Mouse (Mus musculus) layer of hippocampus, adult 18-20 months (tissue): ENCODE measurements around the gene Lbh. TPM values are rescaled to one million over a fixed set of nuclear protein-coding genes. Genes with fewer than 3 reads are reported as not detected.

Experiments used
- DNase-seq, 2 experiments: peaks; one replicate each; pipeline ENCODE4 v3.0.0; 2022; ENCODE audit warnings: low spot score in 2 of 2
- total RNA-seq, 2 experiments: library from RNA; stranded (reverse); gene quantifications; 2 replicates each; pipeline ENCODE4 v1.2.3; 2021

Lbh gene
- total RNA-seq, 2 experiments from 2014 or later: 34.3 to 35.8 TPM

DNA sequence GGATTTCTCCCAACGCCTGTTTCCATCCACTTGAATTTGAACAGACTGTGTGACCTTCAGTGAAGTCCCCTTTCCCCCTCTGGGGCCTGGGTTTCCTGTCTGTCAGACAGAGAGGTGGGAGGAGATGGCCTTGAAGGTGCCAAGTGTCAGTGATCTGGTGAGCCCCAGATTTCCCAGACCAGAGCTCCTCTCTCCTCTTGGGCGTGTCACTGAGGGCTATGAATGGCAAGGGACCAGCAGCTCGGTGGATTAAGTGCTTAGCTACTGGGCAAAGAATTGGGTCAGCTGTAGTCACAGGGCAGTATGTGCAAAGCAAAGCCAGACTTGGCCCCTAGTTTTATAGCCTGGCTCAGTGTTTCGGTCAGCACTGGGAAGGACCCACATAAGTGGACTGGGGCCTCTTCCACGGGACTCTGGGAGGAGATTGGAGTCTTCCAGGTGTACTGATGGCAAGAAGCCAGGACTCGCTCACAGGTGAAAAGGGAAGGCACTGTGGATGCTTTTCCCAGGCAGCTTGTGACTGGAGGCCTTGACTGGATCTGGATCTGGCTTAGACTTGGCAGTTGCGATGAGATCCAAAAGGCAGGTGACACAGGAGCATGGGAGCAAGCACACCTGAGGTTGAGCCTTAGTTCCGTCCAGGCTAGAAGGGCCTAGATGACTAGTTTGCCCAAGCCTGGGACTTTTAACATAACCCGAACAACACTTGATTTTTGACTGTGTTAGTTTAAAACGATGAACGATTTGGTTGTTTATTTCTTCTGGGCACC, 20.1 kb downstream of the Lbh start:
- DNase-seq: no peak

DNA sequence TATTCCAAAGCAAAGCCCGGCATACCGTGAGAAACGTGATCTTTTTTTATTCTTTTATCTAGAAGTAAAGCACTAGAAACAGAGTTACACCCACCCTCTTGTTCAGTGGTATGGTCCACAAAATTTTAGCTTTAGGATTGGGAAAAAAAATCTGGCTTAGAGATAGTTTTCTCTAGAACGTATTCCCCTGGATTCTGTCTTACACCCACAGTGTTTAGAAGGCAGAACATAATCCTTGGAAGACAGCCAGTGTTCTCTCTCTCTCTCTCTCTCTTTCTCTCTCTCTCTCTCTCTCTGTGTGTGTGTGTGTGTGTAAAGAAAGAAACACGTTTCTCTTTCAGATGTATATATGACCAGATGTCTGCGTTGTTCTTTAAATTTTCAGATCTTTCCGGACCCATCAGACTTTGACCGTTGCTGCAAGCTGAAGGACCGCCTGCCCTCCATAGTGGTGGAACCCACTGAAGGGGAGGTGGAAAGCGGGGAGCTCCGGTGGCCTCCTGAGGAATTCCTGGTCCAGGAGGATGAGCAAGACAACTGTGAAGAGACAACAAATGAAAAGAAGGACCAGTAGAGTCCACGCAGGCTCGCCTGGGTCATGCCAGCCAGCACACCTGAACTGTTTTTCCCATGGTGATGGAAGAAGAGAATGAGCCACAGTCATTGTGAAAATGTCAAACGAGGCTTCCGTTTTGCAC, 20.9 kb downstream of the Lbh start:
- DNase-seq: no peak

DNA sequence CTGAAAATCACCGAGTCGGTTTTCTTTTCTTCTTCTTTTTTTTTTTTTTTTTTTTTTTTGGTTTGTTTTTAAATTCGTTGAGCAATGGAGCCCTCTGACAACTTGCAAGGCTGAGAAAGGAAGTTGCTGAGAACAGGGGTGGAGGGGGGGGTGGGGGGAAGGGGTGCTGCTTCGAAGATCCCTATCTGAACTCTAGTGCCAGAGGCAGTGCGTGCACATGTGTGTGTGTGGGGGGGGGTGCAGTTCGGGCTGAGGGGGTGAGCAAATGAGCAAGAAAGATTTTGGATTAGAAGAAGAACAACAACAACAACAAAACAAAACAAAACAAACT, 21.4 kb downstream of the Lbh start:
- DNase-seq: no peak

DNA sequence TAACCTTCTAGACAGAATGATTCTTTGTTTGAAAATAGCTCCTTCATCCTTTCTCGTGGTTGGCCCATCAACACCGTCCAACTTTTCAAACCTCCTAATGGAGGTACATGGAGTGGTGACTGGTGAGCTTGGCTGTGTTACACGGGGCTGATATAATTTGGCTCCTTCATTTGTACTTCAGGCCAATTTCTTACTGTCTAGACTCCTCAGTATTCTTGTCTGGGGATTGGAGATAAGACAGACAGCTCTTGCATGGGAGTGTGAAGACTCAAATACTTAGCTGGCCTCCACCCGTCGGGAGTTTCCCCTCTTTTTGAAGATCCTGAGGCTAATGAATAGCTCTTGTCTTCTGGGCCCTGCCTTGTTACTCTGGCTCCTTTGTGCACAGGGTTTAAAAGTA, 26.3 kb downstream of the Lbh start:
- DNase-seq: no peak

DNA sequence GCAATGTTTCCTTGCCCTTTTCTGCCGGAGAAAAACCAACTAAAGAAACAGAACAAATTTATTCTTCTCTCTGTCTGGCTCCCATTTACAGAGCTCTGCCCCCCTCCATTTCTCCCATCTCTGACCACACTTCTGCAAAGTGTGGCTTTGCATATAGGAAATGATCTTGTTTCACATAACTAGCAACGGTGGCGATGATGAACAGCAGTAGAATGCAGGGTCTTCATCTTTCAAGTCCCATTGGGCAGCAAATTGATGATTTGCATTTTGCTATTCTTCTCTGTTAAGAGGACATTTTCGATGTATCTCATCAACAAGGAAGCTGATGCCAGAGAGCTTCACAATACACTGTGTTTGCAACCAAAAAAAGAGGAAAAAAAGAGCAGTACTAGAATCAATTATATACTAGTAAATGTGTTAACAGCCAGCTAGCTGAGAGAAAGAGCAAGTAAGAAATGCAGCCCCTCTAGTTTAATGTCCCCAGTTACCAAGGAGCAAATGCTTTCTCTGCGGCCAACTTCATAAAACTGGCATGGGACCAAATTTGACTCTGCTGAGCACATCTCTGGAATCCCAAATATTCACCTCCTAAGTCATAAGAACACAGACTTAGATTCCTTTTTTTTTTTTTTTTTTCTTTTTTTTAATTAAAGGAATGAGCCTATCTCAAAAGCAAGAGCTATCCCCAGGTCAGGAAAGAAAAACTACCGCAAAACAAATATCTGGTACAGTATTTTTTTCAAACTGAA, 29.2 kb downstream of the Lbh start:
- no peak for DNase-seq

DNA sequence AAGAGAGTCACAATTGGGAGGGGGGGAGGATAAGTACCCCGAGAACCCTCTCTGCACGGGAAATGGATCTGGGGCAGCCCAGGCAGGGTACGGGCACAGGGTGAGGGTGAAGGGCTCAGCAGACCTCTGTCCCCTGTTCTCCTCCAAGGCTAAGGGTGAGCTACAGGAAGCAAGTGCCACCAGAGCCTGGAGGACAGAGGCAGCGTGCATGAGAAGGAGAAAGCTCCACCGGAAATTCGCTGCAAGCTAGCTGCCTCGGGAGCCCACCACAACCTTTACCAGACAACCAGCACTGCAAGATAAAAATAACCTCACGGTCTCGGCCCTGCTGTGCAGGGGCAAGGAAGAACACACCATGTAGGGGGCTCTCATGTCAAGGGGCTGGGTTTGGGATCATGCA, 30.0 kb downstream of the Lbh start:
- DNase-seq: no peak

DNA sequence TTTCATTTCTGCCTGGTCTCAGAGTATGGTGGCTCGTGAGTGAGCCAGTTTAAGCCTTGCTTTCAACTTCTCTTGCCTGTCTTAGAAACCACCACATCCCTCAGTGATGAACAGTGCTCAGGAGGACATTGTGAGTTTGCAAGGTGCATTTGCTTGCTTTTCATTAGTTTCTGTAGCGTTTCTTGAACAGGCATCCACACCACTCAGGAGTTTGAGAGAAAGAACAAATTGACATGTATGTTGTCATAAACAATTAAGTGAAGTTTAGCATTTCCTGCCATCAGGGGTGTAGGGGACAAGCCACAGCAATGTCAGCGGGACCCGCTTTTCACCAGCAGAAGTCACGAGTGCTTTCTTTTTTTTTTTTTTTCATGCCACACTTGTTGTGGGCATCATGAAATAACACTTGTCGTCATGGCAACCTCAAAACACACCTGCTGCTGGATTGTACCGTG, 31.2 kb downstream of the Lbh start:
- no peak for DNase-seq

DNA sequence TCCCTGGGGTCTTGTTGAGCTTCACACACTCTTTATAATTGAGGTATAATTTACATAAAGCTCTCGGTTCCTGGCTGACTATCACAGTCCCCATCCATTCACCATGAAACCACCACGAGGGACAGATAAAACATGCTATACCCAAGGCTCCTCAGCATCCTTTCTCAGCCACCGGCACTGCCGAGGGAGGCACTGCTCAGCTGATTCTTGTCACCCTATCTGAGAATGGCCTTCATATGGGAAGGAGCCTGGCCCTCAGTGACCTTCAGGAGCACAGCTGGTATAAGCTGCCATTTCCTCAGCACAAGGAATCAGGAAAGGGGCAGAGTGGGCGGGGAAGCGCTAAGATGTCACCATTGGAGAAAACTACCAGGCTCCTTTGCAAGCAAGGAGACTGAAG, 33.2 kb downstream of the Lbh start:
- DNase-seq: no peak

DNA sequence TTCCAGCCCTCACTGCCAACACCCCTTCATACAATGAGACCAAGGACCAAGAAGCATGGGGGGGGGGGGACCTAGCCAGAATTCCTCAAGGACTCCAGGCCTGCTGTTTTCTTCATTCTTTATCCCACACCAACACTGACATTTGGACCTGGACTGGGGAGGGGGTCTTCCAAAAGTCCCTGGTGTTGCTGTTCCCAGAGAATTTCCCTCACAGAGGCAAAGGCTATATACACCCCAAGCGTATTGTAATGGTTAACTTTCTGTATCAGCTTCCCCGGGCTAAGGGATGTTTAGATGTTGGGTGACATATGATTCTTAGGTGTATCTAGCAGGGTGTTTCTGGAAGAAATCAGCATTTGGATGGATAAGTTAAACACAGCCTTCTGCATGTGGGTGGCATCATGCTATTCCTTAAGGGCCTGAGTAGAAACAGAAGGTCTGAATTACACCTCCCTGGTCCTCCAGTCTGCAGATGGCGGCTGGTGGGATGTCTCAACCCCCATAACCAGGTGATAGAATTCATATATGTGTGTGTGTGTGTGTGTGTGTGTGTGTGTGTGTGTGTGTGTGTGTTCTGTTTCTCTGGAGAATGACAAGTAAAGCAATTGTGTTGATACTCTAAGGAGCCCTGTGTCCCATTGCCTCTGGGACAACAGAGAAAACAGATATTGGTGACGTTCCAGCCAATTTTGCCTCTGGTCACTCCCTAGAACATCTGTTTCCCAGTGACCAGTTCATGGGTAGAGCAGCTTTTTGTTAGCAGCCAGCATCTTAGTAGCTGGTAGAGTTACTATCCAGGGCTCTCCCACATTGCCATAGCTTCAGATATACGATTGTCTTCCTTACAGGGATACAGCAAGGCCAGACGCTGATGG, 35.9 kb downstream of the Lbh start:
- no peak for DNase-seq

DNA sequence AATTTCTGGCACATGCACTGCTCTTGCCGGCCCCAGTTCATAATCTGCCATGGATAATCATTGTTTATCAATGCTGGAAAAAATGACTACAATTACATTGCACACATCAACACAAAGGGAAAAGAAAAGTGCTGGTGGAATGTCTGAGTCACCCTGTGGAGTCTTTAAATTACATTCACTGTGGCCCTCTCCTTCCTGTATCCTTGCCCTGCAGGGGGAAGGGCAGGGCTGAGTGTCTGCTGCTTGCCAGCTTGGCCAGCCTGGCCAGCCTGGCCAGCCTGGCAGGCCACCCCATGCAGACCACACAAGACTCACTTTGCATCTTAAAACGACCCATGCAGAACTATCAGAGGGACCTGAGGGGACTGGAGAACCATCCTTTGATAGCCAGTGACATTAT, 37.4 kb downstream of the Lbh start:
- no peak for DNase-seq

DNA sequence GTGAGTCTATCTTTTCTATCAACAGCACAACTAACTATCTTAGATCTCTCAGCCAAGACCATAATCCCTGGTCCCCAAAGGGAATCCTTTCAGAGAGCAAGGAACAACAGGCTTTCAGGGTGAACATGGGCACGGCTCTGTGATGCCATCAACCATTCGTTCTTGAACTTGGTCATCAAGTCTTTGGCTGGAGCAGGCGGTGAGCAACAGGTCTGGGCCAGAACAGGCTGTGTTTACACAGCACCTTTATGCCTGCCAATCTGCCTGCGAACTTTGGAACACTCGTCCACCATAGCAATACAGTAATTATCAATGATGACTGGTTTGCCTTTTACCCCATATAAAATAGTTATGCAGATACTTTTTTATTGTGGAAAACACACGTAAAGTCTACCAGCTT, 38.9 kb downstream of the Lbh start:
- no peak for DNase-seq

DNA sequence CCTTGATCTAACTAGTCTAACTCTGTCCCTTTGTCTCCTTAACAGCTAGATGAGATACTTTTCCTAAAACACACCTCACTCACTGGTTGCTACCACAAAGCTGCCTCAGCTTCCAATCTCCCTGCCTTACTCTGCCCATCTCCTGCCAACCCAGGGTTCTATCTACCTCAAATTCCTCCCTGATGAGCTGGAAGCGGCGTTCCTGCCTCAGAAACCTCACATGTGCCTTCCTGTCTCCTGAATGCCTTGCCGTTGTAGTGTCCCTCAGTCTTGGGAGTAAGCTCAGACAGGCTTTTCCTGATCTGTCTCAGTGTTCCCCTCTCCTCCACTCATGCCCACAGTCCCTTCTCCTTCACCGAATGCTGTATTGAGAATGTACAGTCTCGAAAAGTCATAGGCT, 40.8 kb downstream of the Lbh start:
- DNase-seq: no peak

DNA sequence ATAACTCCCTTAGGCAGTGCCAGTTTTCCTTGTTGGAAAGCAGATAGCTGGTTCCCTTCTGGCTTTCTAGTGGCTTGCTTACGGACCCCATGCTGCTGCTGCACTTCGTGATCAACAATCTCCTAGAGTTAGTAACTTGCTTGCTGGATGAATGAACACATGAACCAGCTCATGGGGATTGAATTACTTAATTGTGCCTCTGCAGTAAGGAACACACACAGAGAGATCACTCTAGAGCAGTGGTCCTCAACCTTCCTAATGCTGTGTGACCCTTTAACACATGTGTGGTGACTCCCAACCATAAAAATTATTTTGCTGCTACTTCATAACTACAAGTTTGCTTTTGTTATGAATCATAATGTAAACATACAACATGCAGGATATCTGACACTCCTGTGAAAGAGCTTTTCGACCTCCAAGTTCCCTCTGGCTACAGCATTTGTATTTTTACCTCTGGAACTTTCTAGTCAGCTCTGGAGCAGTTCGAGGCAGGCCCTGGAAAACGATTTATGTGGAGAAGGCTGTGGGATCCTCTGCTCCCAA, 41.5 kb downstream of the Lbh start:
- DNase-seq: no peak

DNA sequence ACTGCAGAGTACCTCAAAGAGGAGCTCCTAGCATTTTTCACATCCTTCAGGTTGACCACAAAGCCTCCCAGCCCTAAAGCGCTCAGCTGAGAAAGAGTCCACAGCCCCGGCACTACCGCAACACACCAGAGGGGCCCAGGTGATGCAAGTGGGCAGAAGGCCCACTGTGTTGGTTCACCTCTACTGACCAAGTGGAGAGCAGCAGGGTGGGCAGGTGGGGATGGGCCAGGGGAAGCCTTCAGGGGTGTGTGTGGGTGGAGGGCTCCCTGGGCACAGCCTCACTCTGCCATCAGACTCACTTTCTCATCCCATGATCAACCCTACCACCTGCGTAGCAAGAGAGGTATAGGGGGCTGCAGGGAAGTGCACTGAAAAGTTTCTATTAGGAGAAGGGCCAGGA, 42.1 kb downstream of the Lbh start:
- DNase-seq: no peak

DNA sequence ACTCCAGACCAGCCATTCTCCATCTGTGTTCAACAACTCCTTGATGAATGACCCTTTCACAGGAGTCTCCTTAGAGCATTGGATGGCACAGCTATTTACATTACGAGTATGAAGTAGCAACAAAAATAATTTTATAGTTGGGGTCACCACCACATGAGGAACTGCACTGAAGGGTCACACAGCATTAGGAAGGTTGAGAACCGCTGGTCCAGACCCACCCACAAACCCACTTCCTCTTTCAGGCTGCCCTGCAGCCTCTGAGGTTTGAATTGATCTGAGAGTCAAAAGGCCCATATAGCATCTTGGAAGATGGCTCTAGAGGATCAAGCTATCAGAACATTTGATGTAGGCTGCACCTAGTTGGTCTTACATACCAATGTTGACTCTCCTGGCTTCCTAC, 42.8 kb downstream of the Lbh start:
- DNase-seq: no peak

DNA sequence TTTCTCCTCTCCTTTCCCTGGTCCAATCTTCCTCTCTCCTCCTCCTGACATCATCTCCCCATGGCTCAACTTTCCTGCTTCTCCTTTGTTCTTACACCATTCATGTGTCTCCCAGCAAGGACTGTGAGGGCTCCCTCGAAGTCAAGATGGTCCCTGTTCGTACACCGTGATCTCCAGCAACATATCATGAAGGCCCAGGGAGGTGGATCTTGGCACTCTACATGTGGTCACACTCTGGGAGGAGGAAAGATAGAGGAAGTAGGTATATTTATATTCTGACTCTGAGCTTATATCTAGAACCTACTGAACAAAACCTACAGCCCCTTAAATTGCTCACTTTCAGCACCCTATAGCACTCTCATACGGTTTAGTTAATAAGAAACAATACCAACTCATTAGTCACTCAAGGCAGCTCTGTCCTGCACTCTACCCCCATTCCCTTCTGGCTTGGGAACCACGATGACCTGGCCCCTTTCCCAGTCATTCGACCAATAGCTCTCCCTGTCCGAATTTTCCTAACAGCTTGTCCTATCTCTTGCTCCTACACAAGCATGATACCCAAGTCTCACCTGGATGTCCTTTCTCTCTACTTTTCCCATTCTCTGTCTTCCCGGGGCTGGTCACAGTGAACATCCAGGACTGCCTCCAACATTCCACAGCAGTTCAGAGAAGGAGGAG, 44.0 kb downstream of the Lbh start:
- no peak for DNase-seq

DNA sequence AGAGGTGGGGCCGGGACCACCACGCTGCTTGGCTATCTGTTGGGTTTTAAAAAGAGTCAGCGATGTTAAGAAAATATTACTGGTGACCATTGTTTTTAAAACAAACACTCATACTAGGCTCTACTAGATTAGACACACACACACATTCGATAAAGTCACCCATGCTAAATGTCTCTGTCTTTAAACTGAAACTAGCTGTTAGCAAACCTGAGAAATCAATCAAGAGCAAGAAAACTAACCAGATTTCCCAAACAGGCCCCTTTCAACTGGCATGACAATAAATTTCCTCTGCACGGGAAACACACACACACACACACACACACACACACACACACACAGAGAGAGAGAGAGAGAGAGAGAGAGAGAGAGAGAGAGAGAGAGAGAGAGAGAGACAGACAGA, 47.6 kb downstream of the Lbh start:
- no peak for DNase-seq

DNA sequence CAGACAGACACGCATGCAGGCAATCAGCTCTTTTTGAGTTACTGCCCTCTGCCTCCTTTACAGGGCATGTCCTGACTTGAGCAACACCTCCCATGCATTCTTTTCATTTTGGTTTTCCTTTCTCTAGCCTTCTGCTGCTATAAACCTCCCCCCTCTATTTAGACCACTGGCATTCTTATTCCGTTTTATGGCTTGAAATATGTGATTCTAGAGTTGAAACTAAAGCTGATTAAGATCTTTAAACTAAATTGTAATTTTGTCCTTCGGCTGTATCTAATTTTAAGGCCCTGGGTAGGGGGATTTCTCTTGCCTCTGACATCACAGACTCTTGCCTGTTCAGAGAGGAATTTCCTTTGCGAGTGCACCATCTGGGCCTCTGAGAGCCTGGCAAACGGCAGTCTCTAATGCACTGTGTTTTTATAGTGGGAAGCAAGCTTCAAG, 48.0 kb downstream of the Lbh start:
- peak in 1 of 2 experiments; percentile 17 for DNase-seq

DNA sequence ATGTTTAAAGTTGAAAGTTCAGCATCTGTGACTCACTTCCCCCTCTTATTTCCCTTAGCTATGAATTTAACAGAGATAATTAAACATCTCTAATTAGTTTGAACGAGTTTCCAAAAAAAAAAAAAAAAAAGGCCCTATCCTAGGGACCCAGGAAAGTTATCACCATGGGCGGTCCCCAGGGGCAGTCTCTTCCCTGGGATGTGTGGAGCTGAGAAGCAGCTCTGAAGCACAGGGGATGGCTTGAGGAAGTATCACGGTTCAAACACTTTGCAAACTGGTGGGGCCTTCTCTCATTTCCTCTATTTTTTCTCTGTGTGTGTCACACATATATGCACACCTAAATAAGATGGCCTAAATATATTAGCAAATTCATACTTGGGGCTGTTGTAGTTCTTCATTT, 48.8 kb downstream of the Lbh start:
- DNase-seq: no peak

DNA sequence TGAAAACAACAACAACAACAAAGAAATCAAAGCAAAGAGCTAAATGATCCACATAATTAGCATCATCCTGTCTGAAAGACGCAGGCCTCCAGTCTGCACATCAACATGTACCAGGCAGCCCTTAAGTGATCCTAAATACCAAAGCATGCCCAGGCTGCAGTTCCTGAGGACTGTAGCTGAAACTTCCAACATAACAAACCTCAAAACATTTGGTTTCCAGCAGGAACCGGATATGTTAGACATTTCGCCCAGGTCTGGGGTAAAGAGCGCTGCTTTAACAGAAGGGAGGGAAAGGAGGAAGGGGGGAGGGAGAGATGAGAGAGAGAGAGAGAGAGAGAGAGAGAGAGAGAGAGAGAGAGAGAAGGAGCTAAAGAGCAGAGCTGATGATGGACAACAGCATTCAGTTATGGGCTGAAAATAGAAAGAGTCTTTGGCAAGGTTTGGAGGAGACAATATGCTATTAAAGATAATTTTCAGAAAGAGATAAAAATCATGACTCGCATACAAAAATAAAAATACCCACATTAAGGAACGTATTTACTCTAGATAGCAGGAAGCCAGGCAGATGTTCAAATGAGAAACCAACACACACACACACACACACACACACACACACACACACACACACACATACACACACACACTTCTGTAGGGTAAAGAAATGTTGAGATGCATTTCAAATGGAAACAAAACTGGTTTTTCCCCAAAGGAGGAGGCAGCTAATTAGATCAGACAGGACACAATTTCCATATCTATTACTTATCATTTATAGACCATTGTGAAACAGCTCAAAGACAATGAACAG, 49.5 kb downstream of the Lbh start:
- no peak for DNase-seq
